Mouse (Mus musculus) midbrain, embryonic 15.5 days (tissue): ENCODE measurements around the gene Fgfr2. TPM values are rescaled to one million over a fixed set of nuclear protein-coding genes. Genes with fewer than 3 reads are reported as not detected.
A peak's percentile ranks its signal among the peaks of the same experiment; 100 is the strongest.

ENCODE experiments used
- ATAC-seq: fragments of 200-750 bp; cut with Nextera tagmentation; replicated peaks from 2 replicates; pipeline ENCODE4 v1.8.0; 2017; ENCODE audit warnings: moderate TSS enrichment
- H3K27ac ChIP-seq: fragments of 300-500 bp; sonication (generic); 2 replicates; pipeline ENCODE4 v1.5.1; 2015; ENCODE audit warnings: mild to moderate bottlenecking, inconsistent platforms
- H3K27me3 ChIP-seq: fragments of 300-500 bp; sonication (generic); replicated peaks from 2 replicates; pipeline ENCODE4 v1.6.1; 2015; ENCODE audit warnings: inconsistent platforms
- H3K36me3 ChIP-seq: fragments of 300-500 bp; sonication (generic); replicated peaks from 2 replicates; pipeline ENCODE4 v1.6.1; 2015; ENCODE audit warnings: inconsistent platforms
- H3K4me1 ChIP-seq: fragments of 300-500 bp; sonication (generic); 2 replicates; pipeline ENCODE4 v1.6.1; 2015; ENCODE audit warnings: inconsistent platforms
- H3K4me2 ChIP-seq: fragments of 300-500 bp; sonication (generic); 2 replicates; pipeline ENCODE4 v1.6.1; 2015; ENCODE audit warnings: inconsistent platforms, mild to moderate bottlenecking, moderate library complexity
- H3K4me3 ChIP-seq: fragments of 300-500 bp; sonication (generic); 2 replicates; pipeline ENCODE4 v1.5.1; 2015; ENCODE audit warnings: mild to moderate bottlenecking, inconsistent platforms
- H3K9ac ChIP-seq: fragments of 300-500 bp; sonication (generic); 2 replicates; pipeline ENCODE4 v1.6.1; 2015; ENCODE audit warnings: mild to moderate bottlenecking, inconsistent platforms
- H3K9me3 ChIP-seq: fragments of 300-500 bp; sonication (generic); 2 replicates; pipeline ENCODE4 v1.6.1; 2016; ENCODE audit warnings: inconsistent platforms
- WGBS: fragments of 180-500 bp; shearing (Covaris S2); methylation state at CpG from one replicate; pipeline ENCODE4 v1.1.7; 2015; ENCODE audit warnings: mixed read lengths; 5-methylcytosine and 5-hydroxymethylcytosine counted together
- polyA plus RNA-seq: library from polyadenylated mRNA; unstranded; fragments of >200 nt; fragmentation: Nextera tagmentation; extraction: Ambion mirVana; gene quantifications from 2 replicates; pipeline ENCODE4 v1.2.1, GENCODE M21; 2015

The Fgfr2 gene
- polyA plus RNA-seq, 1 experiment from 2014 or later, result 23.3 TPM

DNA sequence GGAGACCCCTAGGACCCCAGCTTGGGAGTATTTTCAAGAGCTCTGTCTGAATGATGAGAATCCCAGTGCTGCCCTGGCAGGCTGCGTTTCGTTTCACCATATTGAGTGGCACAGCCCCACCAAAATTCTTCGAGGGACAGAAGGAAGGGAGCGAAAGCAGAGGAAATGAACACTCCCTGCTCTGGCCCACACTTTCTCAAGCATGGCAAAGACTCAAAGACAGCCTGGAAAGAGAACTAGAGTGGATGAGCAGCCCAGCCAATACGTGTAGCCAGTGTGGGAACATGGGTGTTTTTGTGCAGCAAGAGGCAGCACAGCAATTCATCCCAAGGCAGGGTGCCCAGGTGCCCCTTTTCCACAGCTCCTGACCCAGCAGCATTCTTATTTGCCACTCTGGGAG lies 380.2 kb downstream of the Fgfr2 start:
- H3K4me2 ChIP-seq, result no peak overlapping the region
- H3K9me3 ChIP-seq, result no peaks in the 10 kb centered on the region
- no peak overlapping the region for H3K27ac ChIP-seq
- WGBS, result 87% methylated on average over 5 of the region's 5 CpGs
- H3K27me3 ChIP-seq, result no peaks in the 10 kb centered on the region
- no peaks in the 10 kb centered on the region for H3K4me1 ChIP-seq
- H3K4me3 ChIP-seq, result no peak overlapping the region
- no peaks in the 10 kb centered on the region for H3K36me3 ChIP-seq
- ATAC-seq, result no peak
- no peak overlapping the region for H3K9ac ChIP-seq

DNA sequence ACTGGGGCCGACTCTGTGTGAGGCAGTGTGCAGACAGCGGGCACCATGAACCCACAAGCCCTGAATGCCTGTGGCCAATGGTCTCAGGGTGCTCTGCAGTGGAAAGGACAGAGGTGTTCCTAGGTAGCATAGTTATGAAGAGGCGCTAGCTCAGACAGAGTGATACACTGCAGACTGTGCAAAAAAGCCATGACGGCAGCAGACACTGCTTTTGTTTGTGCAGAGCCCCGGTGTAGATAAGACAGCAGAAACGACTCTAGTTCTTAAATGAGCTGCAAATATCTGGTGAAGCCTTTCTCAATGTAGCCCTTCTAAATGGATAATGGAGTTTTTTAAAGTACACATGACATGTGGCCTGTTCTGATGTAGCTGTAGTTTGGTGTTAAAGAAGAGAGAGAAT lies 383.3 kb downstream of the Fgfr2 start:
- 88% methylated on average over 6 of the region's 6 CpGs for WGBS
- Histone ChIP-seq H3K36me3 (no peaks in the 10 kb centered on the region), H3K27ac (no peak overlapping the region), H3K9ac (no peak overlapping the region), H3K4me2 (no peak overlapping the region), H3K4me1 (peaks cover 7% of the 10 kb centered on the region; the same call in 1 of the 2 replicates), H3K27me3 (no peaks in the 10 kb centered on the region), H3K4me3 (no peak overlapping the region), H3K9me3 (no peaks in the 10 kb centered on the region)
- ATAC-seq, result no peak

DNA sequence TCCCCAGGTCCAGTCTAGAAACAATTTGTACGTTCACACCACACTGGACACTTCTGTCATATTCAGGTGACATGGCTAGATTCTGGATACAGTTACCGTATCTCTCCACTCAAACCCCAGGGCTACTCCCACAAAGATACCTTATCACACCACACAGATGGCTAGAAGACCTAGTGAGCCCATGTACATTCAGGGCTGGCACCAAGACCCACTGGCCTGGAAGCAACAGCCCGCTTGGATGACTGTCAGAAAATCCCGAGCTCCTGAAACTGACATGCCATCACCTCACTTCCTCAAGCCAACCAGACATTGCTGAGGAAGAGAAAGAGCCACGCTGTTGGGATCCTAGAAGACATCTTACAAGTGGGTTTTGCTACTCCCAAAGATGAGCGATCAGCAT lies 384.3 kb downstream of the Fgfr2 start:
- H3K4me2 ChIP-seq, result no peak overlapping the region
- no peaks in the 10 kb centered on the region for H3K9me3 ChIP-seq
- no peak overlapping the region for H3K4me3 ChIP-seq
- H3K4me1 ChIP-seq, result peaks cover 9% of the 10 kb centered on the region
- no peaks in the 10 kb centered on the region for H3K36me3 ChIP-seq
- no peak for ATAC-seq
- WGBS, result 93% methylated on average over 6 of the region's 6 CpGs
- no peak overlapping the region for H3K9ac ChIP-seq
- no peaks in the 10 kb centered on the region for H3K27me3 ChIP-seq
- H3K27ac ChIP-seq, result no peak overlapping the region

DNA sequence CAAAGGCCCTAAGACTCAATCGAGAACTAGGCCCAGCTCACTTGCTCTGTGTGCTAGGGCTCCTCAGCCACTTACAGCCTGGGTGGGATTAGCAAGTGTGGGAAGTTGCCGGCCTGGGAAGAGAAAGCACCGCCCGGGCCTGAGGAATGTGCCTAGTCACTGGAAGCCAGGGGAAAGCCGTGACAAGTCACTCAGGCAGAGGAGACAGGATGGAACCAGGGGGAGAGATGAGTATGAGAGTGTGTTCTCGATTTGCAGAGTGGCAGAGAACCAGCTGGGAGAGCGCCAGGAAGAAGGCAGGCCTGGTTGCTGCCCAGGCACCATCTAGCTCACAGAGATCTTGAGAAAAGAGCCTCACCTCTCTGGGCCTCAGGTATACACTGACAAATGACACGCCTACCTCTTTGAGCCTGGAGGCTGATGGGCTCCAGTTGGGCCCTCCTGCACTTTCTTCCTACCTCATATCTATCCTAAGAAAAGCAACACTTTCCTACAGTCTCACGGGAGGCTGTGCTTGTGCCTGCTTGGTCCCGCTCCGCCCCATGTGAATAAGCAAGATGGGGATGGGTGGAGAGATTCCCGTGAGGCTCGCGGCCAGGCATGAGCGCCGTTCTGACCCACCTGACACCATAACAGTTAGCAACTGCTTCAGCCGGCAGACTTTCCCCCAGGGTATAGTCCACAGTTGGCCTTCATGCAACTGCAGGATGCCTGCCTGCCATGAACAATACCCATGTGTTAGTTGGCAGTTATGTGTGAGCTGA lies 386.9 kb downstream of the Fgfr2 start:
- no peaks in the 10 kb centered on the region for H3K36me3 ChIP-seq
- no peak overlapping the region for H3K4me3 ChIP-seq
- ATAC-seq, result no peak
- H3K9ac ChIP-seq, result no peak overlapping the region
- H3K9me3 ChIP-seq, result no peaks in the 10 kb centered on the region
- H3K4me2 ChIP-seq, result no peak overlapping the region
- no peak overlapping the region for H3K27ac ChIP-seq
- peaks cover 29% of the 10 kb centered on the region for H3K4me1 ChIP-seq
- no peaks in the 10 kb centered on the region for H3K27me3 ChIP-seq
- WGBS, result 59% methylated on average over 17 of the region's 17 CpGs

DNA sequence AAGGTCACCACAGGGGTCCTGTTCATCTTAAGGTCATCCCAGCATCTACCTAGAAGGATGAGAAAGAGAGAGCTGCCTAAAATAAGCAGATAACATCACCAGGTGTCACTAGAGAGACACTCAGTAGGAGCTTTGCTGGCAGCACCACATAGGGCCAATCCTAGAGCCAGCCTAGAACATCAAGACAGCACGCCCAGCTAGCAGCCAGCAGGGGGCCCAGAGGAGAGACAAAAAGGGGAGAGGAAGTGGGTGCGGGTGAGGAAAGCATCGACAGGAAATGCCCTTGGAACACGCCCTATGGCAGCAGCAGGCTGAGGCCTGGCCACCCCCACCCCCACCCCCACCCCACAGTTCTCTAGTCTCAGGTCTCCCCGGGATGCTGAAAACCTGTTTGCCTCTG lies 388.0 kb downstream of the Fgfr2 start:
- Histone ChIP-seq H3K36me3 (no peaks in the 10 kb centered on the region), H3K9me3 (no peaks in the 10 kb centered on the region), H3K9ac (no peak overlapping the region), H3K4me1 (peaks cover 39% of the 10 kb centered on the region), H3K27me3 (no peaks in the 10 kb centered on the region), H3K27ac (no peak overlapping the region), H3K4me2 (no peak overlapping the region), H3K4me3 (no peak overlapping the region)
- no peak for ATAC-seq
- 74% methylated on average over 5 of the region's 5 CpGs for WGBS

DNA sequence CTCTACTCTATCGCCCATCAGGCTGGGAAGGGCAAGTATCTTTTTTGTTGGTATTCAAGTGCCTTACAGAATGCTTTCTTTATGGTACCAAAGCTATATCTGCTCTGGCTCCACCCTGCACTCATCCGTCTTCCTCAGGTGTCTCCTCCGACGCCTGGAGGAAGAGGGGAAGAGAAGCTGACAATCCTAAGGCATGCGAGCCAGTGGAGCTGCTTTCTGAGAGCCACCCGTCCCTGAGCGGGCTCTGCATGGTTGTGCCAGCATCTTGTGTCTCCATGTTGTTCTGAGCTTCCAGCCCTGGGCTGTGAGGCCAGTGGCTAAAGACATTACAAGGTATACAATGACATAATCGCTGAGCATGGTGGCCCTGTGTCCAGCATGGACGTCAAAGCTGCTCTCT lies 388.9 kb downstream of the Fgfr2 start:
- WGBS, result 82% methylated on average over 9 of the region's 9 CpGs
- H3K4me3 ChIP-seq, result no peak overlapping the region
- H3K36me3 ChIP-seq, result no peaks in the 10 kb centered on the region
- ATAC-seq, result no peak
- H3K9ac ChIP-seq, result no peak overlapping the region
- H3K27ac ChIP-seq, result no peak overlapping the region
- H3K4me1 ChIP-seq, result peaks cover 39% of the 10 kb centered on the region
- H3K9me3 ChIP-seq, result no peaks in the 10 kb centered on the region
- no peak overlapping the region for H3K4me2 ChIP-seq
- H3K27me3 ChIP-seq, result no peaks in the 10 kb centered on the region

DNA sequence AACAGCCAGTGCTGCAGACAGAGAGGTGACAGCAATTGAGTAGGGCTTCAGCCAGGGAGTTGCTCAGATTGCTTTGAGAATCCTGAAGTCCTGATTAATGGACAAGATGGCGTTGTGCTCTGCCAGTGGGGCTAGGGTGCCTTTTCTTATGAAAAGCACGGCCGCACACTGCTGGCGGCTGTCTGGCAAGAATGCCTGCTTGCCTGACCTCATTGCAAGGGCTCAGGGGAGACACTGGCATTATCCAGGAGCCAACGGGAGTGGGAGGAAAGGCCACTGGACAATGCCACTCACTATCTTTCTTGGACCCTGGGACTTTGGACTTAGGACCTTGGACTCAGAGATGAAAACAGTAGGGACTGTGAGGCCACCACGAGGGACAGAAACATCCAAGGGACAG lies 389.6 kb downstream of the Fgfr2 start:
- no peak for ATAC-seq

DNA sequence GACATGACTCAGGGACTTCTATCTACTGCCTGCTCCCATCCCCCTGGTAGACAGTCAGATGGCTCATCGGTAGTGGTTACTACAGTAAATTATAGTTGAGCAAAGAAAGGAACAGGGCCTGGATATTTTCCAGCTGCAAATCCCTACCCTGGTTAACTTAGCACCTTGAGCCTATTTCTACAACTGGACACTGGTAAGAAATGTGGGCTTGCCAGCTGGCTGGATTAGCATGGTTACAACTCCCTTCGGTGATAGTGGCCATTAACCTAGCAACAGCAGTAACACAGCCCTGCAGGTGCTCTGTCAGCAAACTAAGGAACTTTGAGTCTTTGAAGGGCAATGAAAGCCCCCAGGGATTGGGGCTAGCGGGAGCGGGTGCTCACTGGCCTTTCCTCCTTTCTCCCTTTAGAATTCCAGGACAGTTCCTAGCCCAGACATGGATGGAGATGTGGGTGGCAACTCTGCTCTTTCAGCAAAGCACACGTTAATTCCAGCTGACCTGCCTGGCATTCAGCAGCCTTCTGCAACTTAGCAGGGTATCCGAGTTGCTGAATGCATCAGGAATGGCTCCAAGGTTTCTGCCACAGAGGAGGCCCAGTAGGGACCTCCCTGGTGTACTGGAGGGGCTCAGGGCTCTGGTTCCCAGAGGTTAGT lies 390.9 kb downstream of the Fgfr2 start:
- Histone ChIP-seq H3K4me1 (peaks cover 39% of the 10 kb centered on the region), H3K27ac (peak overlapping the region; percentile 61), H3K27me3 (no peaks in the 10 kb centered on the region), H3K9me3 (no peaks in the 10 kb centered on the region), H3K4me3 (no peak overlapping the region), H3K9ac (no peak overlapping the region), H3K36me3 (no peaks in the 10 kb centered on the region), H3K4me2 (no peak overlapping the region)
- no peak for ATAC-seq
- WGBS, result 40% methylated on average over 6 of the region's 6 CpGs

More for the DNA sequence above, 389.6 kb downstream of the Fgfr2 start:
- H3K4me2 ChIP-seq, result no peak overlapping the region
- peaks cover 39% of the 10 kb centered on the region for H3K4me1 ChIP-seq
- no peaks in the 10 kb centered on the region for H3K36me3 ChIP-seq
- H3K9ac ChIP-seq, result no peak overlapping the region
- no peaks in the 10 kb centered on the region for H3K9me3 ChIP-seq
- WGBS, result 44% methylated on average over 6 of the region's 6 CpGs
- no peaks in the 10 kb centered on the region for H3K27me3 ChIP-seq
- peak overlapping the region; percentile 66 for H3K27ac ChIP-seq
- H3K4me3 ChIP-seq, result no peak overlapping the region

DNA sequence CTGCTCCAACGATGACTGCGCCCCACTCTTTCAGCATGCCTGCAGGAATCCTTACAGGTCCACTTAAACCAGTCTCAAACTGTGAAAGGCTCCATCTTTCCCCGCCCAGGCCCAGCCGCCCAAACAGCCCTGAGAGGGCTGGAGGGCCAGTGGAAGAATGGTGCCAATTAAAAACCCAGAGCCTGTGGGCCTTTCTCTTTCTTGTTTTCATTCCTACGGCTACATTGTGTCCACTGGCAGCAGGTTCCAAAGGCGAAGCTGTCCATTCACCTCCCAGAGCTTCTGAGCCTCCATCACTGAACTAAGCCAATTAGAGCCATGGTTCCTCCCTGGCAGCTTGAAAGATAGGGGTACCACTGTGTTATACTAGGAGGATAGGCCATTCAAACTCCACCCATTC lies 391.6 kb downstream of the Fgfr2 start:
- Histone ChIP-seq H3K9me3 (no peaks in the 10 kb centered on the region), H3K9ac (no peak overlapping the region), H3K27ac (peak overlapping the region; percentile 61), H3K4me1 (peaks cover 39% of the 10 kb centered on the region), H3K27me3 (no peaks in the 10 kb centered on the region), H3K4me3 (no peak overlapping the region), H3K4me2 (no peak overlapping the region), H3K36me3 (no peaks in the 10 kb centered on the region)
- ATAC-seq, result peak; percentile 46; the same call in 1 of the 2 replicates
- whole genome bisulfite sequencing, result 37% methylated on average over 6 of the region's 6 CpGs

DNA sequence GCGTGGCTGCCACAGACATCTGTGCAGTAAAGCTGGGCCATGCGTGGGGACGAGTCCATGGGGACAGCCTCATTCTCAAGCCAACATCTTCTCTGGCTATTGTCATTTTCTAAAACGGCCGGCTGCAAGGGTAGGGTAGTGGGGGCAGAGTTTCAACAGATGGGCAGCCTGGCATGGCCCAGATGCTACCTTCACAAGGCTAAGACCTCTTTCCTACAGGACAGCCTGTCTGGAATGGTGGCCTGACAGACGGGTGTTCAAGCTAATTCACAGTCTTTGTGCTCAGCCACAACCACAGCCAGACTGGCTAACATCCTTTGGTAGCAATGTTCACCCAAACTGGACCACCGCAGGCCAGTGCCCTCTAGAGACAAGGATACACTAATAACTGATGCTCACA lies 392.6 kb downstream of the Fgfr2 start:
- H3K4me3 ChIP-seq, result no peak overlapping the region
- no peak for ATAC-seq
- H3K9ac ChIP-seq, result no peak overlapping the region
- no peaks in the 10 kb centered on the region for H3K9me3 ChIP-seq
- H3K4me1 ChIP-seq, result peaks cover 32% of the 10 kb centered on the region
- H3K36me3 ChIP-seq, result no peaks in the 10 kb centered on the region
- H3K27me3 ChIP-seq, result no peaks in the 10 kb centered on the region
- 65% methylated on average over 7 of the region's 7 CpGs for WGBS
- peak overlapping the region; percentile 61; the same call in 1 of the 2 replicates for H3K27ac ChIP-seq
- no peak overlapping the region for H3K4me2 ChIP-seq

DNA sequence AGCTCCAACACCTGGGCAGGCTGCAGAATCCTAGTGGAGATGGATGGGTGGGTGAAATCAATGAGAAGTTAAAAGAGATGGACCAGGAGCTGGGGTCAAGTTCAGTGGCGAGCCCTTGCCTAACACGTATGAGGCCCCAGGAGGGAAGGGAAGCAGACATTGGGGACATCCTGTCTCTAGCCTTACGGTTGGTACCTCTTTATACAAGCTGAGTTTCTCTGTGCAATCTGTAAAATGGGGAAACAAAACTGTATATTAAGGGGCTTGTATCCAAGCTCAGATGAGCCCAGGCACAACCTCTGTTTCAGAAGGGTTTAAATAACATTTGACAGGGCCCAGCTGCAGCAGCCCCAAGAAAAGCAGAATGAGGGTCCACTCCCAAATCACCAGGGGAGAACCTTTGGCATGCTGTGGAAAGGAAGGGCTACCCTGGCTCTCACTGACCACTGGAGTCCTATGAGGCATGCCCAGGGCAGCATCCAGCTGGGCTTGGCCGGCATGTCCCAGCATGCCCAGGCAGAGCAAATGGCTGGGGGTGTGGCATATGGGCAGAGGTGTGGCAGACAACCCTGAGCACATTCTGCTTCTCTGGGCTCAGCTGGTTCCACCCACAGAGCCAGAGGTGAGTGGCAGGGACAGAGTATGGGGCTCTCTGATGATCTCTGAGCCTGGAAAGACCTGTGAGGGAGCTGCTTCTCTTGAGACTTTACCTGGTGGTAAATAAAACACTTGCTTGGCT lies 393.9 kb downstream of the Fgfr2 start:
- no peak for ATAC-seq
- no peak overlapping the region for H3K9ac ChIP-seq
- no peaks in the 10 kb centered on the region for H3K36me3 ChIP-seq
- H3K4me1 ChIP-seq, result peaks cover 32% of the 10 kb centered on the region
- no peak overlapping the region for H3K27ac ChIP-seq
- no peaks in the 10 kb centered on the region for H3K27me3 ChIP-seq
- H3K9me3 ChIP-seq, result no peaks in the 10 kb centered on the region
- 73% methylated on average over 4 of the region's 4 CpGs for WGBS
- H3K4me2 ChIP-seq, result no peak overlapping the region
- H3K4me3 ChIP-seq, result no peak overlapping the region

DNA sequence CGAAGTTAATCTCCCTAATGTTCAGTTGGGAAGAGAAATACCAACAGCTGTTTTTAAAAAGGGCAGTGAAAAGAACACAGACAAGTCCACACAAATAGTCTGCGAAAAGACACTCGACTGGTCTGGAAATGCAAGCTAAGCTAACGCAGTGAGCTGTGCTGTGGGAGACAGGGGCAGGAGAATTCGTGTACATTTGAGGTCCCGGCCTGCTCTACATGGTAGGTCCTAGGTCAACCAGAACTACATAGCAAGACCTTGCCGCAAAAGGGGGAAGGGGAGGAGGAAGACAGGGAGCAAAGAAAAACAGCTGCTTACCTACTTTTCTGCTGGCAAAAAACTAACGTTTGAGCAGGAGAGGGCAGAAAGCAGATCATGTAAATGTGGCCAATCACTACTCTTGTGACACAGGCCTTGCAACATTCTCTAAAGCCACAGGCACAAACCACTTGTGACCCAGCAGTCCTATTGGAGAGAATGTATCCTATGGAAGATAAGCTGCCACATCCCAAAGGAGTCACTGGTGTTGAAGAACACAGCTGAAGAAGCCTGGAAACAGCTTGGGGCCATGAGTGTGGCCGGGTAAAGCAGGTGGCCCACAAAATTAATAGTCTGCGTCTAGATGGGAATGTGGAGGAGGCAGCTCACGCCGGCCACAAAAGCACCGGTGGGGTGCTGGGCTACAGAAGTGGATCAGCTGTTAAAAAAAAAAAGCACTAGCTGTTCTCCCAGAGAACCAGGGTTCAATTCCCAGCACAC lies 396.9 kb downstream of the Fgfr2 start:
- no peaks in the 10 kb centered on the region for H3K9me3 ChIP-seq
- H3K27me3 ChIP-seq, result no peaks in the 10 kb centered on the region
- WGBS, result 67% methylated on average over 13 of the region's 13 CpGs
- no peaks in the 10 kb centered on the region for H3K36me3 ChIP-seq
- no peak overlapping the region for H3K27ac ChIP-seq
- ATAC-seq, result no peak
- no peak overlapping the region for H3K9ac ChIP-seq
- no peak overlapping the region for H3K4me2 ChIP-seq
- H3K4me3 ChIP-seq, result no peak overlapping the region
- peaks cover 13% of the 10 kb centered on the region for H3K4me1 ChIP-seq
